Mouse (Mus musculus): ENCODE measurements at regions not wholly inside any gene's neighbourhood (a gene's known extent, or its start where the extent isn't known, plus 50 kb on each side); places are given as distances from the start of the nearest gene placed in this dataset.

GRCm38 (mm10) chr8:79587258-79587657 is 52.2 kb upstream of the Otud4 start:
- no peak overlapping the region for H3K4me2 ChIP-seq
- no peak overlapping the region for H3K4me3 ChIP-seq
- no peak for ATAC-seq (ENCODE audit: insufficient number of reproducible peaks, low FRiP score)
- 13% methylated on average over 1 of the region's 1 CpGs for WGBS
- no peaks in the 10 kb centered on the region for H3K4me1 ChIP-seq (replicated peaks)
- H3K9ac ChIP-seq: no peak overlapping the region
- H3K27me3 ChIP-seq (replicated peaks): no peaks in the 10 kb centered on the region
- no peaks in the 10 kb centered on the region for H3K9me3 ChIP-seq (replicated peaks)
- H3K27ac ChIP-seq (ENCODE audit: poor library complexity, severe bottlenecking): no peak overlapping the region
- no peaks in the 10 kb centered on the region for H3K36me3 ChIP-seq

- ATAC-seq (ENCODE audit: insufficient number of reproducible peaks, low FRiP score): peak; percentile 69; the same call in 1 of the 2 replicates
- no peaks in the 10 kb centered on the region for H3K4me1 ChIP-seq (replicated peaks)
- 33% methylated on average over 3 of the region's 3 CpGs for WGBS
Observed at GRCm38 (mm10) chr8:79584966-79585365, 54.5 kb upstream of the Otud4 start.

GRCm38 (mm10) chr8:79583326-79583725 is 56.1 kb upstream of the Otud4 start:
- ATAC-seq (ENCODE audit: insufficient number of reproducible peaks, low FRiP score): no peak
- no peaks in the 10 kb centered on the region for H3K36me3 ChIP-seq
- 11% methylated on average over 6 of the region's 6 CpGs for WGBS
- H3K27me3 ChIP-seq (replicated peaks): no peaks in the 10 kb centered on the region
- H3K9me3 ChIP-seq (replicated peaks): no peaks in the 10 kb centered on the region
- no peak overlapping the region for H3K4me2 ChIP-seq
- no peak overlapping the region for H3K27ac ChIP-seq (ENCODE audit: poor library complexity, severe bottlenecking)
- no peak overlapping the region for H3K4me3 ChIP-seq
- H3K9ac ChIP-seq: no peak overlapping the region
- no peaks in the 10 kb centered on the region for H3K4me1 ChIP-seq (replicated peaks)

More at GRCm38 (mm10) chr8:79584966-79585365, 54.5 kb upstream of the Otud4 start:
- no peak overlapping the region for H3K4me3 ChIP-seq
- no peaks in the 10 kb centered on the region for H3K27me3 ChIP-seq (replicated peaks)
- H3K9ac ChIP-seq: no peak overlapping the region
- no peaks in the 10 kb centered on the region for H3K36me3 ChIP-seq
- H3K9me3 ChIP-seq (replicated peaks): no peaks in the 10 kb centered on the region
- no peak overlapping the region for H3K27ac ChIP-seq (ENCODE audit: poor library complexity, severe bottlenecking)
- H3K4me2 ChIP-seq: no peak overlapping the region

GRCm38 (mm10) chr8:79582195-79582594 is 57.2 kb upstream of the Otud4 start:
- Histone ChIP-seq H3K9ac (no peak overlapping the region), H3K4me1 (replicated peaks) (no peaks in the 10 kb centered on the region), H3K27me3 (replicated peaks) (no peaks in the 10 kb centered on the region), H3K36me3 (no peaks in the 10 kb centered on the region), H3K9me3 (replicated peaks) (no peaks in the 10 kb centered on the region), H3K27ac (ENCODE audit: poor library complexity, severe bottlenecking) (no peak overlapping the region), H3K4me3 (no peak overlapping the region), H3K4me2 (no peak overlapping the region)
- 71% methylated on average over 2 of the region's 2 CpGs for WGBS
- ATAC-seq (ENCODE audit: insufficient number of reproducible peaks, low FRiP score): no peak

- Histone ChIP-seq H3K4me3 (no peak overlapping the region), H3K4me2 (no peak overlapping the region), H3K27ac (ENCODE audit: poor library complexity, severe bottlenecking) (0 out of 2 replicates have a peak overlapping the region, but pooled peaks have one; percentile 17), H3K36me3 (no peaks in the 10 kb centered on the region), H3K4me1 (replicated peaks) (peaks cover 5% of the 10 kb centered on the region; the same call in 1 of the 2 replicates), H3K9me3 (replicated peaks) (no peaks in the 10 kb centered on the region), H3K9ac (no peak overlapping the region), H3K27me3 (replicated peaks) (no peaks in the 10 kb centered on the region)
- no peak for ATAC-seq (ENCODE audit: insufficient number of reproducible peaks, low FRiP score)
- WGBS: 44% methylated on average over 7 of the region's 7 CpGs
Observed at GRCm38 (mm10) chr8:79576086-79576485, 63.3 kb upstream of the Otud4 start.

GRCm38 (mm10) chr8:79575175-79575734 is 64.2 kb upstream of the Otud4 start:
- no peaks in the 10 kb centered on the region for H3K36me3 ChIP-seq
- 81% methylated on average over 2 of the region's 2 CpGs for WGBS
- H3K4me2 ChIP-seq: no peak overlapping the region
- no peaks in the 10 kb centered on the region for H3K27me3 ChIP-seq (replicated peaks)
- ATAC-seq (ENCODE audit: insufficient number of reproducible peaks, low FRiP score): no peak
- H3K4me1 ChIP-seq (replicated peaks): peaks cover 5% of the 10 kb centered on the region; the same call in 1 of the 2 replicates
- H3K27ac ChIP-seq (ENCODE audit: poor library complexity, severe bottlenecking): no peak overlapping the region
- no peak overlapping the region for H3K4me3 ChIP-seq
- no peak overlapping the region for H3K9ac ChIP-seq
- no peaks in the 10 kb centered on the region for H3K9me3 ChIP-seq (replicated peaks)

- no peaks in the 10 kb centered on the region for H3K27me3 ChIP-seq (replicated peaks)
- H3K36me3 ChIP-seq: no peaks in the 10 kb centered on the region
- no peak overlapping the region for H3K9ac ChIP-seq
- H3K4me3 ChIP-seq: no peak overlapping the region
- no peak overlapping the region for H3K27ac ChIP-seq (ENCODE audit: poor library complexity, severe bottlenecking)
- H3K4me2 ChIP-seq: no peak overlapping the region
- ATAC-seq (ENCODE audit: insufficient number of reproducible peaks, low FRiP score): no peak
- no peaks in the 10 kb centered on the region for H3K9me3 ChIP-seq (replicated peaks)
- 83% methylated on average over 7 of the region's 7 CpGs for WGBS
- H3K4me1 ChIP-seq (replicated peaks): peaks cover 5% of the 10 kb centered on the region; the same call in 1 of the 2 replicates
Observed at GRCm38 (mm10) chr8:79573491-79573890, 65.9 kb upstream of the Otud4 start.

- WGBS: 93% methylated on average over 5 of the region's 5 CpGs
- no peak overlapping the region for H3K27ac ChIP-seq (ENCODE audit: poor library complexity, severe bottlenecking)
- H3K36me3 ChIP-seq: no peaks in the 10 kb centered on the region
- H3K9ac ChIP-seq: no peak overlapping the region
- no peak overlapping the region for H3K4me2 ChIP-seq
- no peak for ATAC-seq (ENCODE audit: insufficient number of reproducible peaks, low FRiP score)
- peaks cover 5% of the 10 kb centered on the region; the same call in 1 of the 2 replicates for H3K4me1 ChIP-seq (replicated peaks)
- no peaks in the 10 kb centered on the region for H3K9me3 ChIP-seq (replicated peaks)
- no peaks in the 10 kb centered on the region for H3K27me3 ChIP-seq (replicated peaks)
- no peak overlapping the region for H3K4me3 ChIP-seq
Observed at GRCm38 (mm10) chr8:79572526-79572925, 66.9 kb upstream of the Otud4 start.

- H3K4me2 ChIP-seq: no peak overlapping the region
- H3K27me3 ChIP-seq (replicated peaks): no peaks in the 10 kb centered on the region
- no peaks in the 10 kb centered on the region for H3K36me3 ChIP-seq
- no peak overlapping the region for H3K4me3 ChIP-seq
- H3K4me1 ChIP-seq (replicated peaks): peaks cover 20% of the 10 kb centered on the region
- H3K27ac ChIP-seq (ENCODE audit: poor library complexity, severe bottlenecking): peak overlapping the region; percentile 97
- no peaks in the 10 kb centered on the region for H3K9me3 ChIP-seq (replicated peaks)
- ATAC-seq (ENCODE audit: insufficient number of reproducible peaks, low FRiP score): no peak
- no peak overlapping the region for H3K9ac ChIP-seq
- WGBS: 76% methylated on average over 6 of the region's 6 CpGs
Observed at GRCm38 (mm10) chr8:79563101-79563500, 76.3 kb upstream of the Otud4 start.

GRCm38 (mm10) chr8:79562669-79563068 is 76.7 kb upstream of the Otud4 start:
- WGBS: 60% methylated on average over 8 of the region's 8 CpGs
- Histone ChIP-seq H3K27ac (ENCODE audit: poor library complexity, severe bottlenecking) (peak overlapping the region; percentile 97), H3K4me3 (no peak overlapping the region), H3K9ac (no peak overlapping the region), H3K4me1 (replicated peaks) (peaks cover 20% of the 10 kb centered on the region), H3K36me3 (no peaks in the 10 kb centered on the region), H3K4me2 (no peak overlapping the region), H3K9me3 (replicated peaks) (no peaks in the 10 kb centered on the region), H3K27me3 (replicated peaks) (no peaks in the 10 kb centered on the region)
- 0 out of 2 replicates have a peak, but pooled peaks have one; percentile 27 for ATAC-seq (ENCODE audit: insufficient number of reproducible peaks, low FRiP score)

- Histone ChIP-seq H3K4me3 (no peak overlapping the region), H3K4me2 (peak overlapping the region; percentile 52), H3K9me3 (replicated peaks) (no peaks in the 10 kb centered on the region), H3K27me3 (replicated peaks) (no peaks in the 10 kb centered on the region), H3K36me3 (no peaks in the 10 kb centered on the region), H3K9ac (peak overlapping the region; percentile 51; the same call in 1 of the 2 replicates), H3K27ac (ENCODE audit: poor library complexity, severe bottlenecking) (peak overlapping the region; percentile 97), H3K4me1 (replicated peaks) (peaks cover 20% of the 10 kb centered on the region)
- 25% methylated on average over 11 of the region's 11 CpGs for WGBS
- peak; percentile 90 for ATAC-seq (ENCODE audit: insufficient number of reproducible peaks, low FRiP score)
Observed at GRCm38 (mm10) chr8:79562071-79562581, 77.3 kb upstream of the Otud4 start.
